Mouse (Mus musculus): ENCODE data around the gene Def6.

DNA sequence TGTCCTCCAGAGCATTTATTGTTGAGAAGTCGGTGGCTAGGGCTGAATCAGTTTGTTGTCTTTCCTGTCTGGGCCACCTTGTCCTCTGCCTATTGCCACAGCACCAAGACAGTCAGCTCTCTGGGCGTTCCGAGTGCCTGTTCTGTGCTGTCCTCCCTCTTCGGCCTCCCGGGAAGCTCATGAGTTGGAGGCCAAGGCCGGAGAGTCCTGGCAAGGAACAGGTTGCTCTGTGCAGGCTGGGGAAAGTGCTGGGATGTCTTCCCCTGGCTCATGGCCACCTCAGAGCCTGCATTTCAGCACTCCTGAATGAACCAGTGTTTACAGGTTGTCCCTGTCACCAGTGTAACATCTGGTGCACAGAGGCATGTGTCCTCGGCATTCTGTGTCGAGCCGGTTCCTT lies 64.7 kb downstream of the Def6 start:
- TF ChIP-seq CTCF (conservative IDR thresholded peaks at IDR 0.05; ENCODE audit: low read length) = no peak
- TF ChIP-seq POU5F1 (IDR thresholded peaks at IDR 0.05; ENCODE audit: borderline replicate concordance, low read length) = no peak
